8 mouse cellular contexts compared by ENCODE assay signal in the genomic region with DNA sequence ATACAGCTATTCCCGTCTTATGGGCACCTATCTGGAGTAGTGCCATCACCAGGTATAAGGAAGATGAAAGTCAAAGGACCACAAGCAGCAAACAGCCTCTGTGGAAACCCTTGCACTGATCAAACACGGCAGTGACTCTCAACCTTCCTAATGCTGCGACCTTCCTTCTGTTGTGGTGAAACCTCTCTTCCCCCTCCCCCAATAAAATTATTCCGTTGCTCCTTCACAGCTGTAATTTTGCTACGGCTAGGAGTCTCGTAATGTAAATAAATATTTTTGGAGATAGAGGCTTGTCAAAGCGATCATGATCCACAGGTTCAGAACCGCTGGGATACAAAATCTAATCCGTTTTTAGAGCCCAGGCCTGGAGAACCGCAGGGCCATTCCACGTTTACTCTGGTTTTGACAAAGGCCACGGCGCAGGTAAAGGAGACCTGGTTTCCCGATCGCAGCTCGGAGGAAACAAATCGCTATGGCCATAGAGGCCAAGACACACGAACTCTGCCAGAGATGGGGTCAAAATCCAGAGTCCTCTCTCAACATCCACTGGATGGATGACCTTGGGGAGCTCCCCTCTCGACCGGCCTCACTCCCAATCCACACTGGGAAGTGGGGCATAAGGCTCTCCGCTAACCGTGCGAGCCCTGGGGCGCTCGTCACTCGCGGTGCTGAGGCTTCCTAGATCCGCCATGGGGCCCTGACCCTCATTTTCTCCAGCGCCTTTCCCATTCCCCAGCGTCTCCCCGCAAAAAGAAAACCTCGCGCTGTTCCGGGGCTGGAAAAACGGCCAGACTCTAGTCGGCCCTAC. TPM values are rescaled to one million over a fixed set of nuclear protein-coding genes. Genes with fewer than 3 reads are reported as not detected.
DNase-seq lines count a peak whose midpoint lies in the region; ATAC-seq lines count a peak whose summit lies in the region.

No protein-coding gene starts in this region.

- H3K27me3 ChIP-seq in kidney, embryonic 14.5 days (ENCODE audit: control insufficient read depth, insufficient read depth, low read length): no peaks in the 10 kb centered on the region
- no peaks in the 10 kb centered on the region for H3K27me3 ChIP-seq in midbrain, embryonic 11.5 days (ENCODE audit: control insufficient read depth, insufficient read depth, low read length)

- H3K27ac ChIP-seq in kidney, embryonic 14.5 days (ENCODE audit: low read depth, low read length): peak overlapping the region; percentile 75
- H3K27ac ChIP-seq in midbrain, embryonic 11.5 days (ENCODE audit: low read depth, low read length): peak overlapping the region; percentile 12; the same call in 1 of the 2 replicates

- peaks cover 10% of the 10 kb centered on the region for H3K4me1 ChIP-seq in kidney, embryonic 14.5 days (ENCODE audit: control insufficient read depth, insufficient read depth, low read length)
- H3K4me1 ChIP-seq in midbrain, embryonic 11.5 days (ENCODE audit: control insufficient read depth, insufficient read depth, low read length): peaks cover 9% of the 10 kb centered on the region

- H3K9me3 ChIP-seq in kidney, embryonic 14.5 days (ENCODE audit: control insufficient read depth, low read length): no peaks in the 10 kb centered on the region
- H3K9me3 ChIP-seq in midbrain, embryonic 11.5 days (ENCODE audit: control insufficient read depth, low read length): no peaks in the 10 kb centered on the region

- peaks cover 37% of the 10 kb centered on the region for H3K36me3 ChIP-seq in kidney, embryonic 14.5 days (ENCODE audit: control insufficient read depth, insufficient read depth, low read length)
- H3K36me3 ChIP-seq in midbrain, embryonic 11.5 days (ENCODE audit: control insufficient read depth, insufficient read depth, low read length): no peaks in the 10 kb centered on the region

- ATAC-seq in erythroid progenitor cell, adult 5-6 weeks (replicated peaks; ENCODE audit: low FRiP score, poor library complexity, severe bottlenecking): peak; percentile 68
- peak; percentile 77 for ATAC-seq in kidney, embryonic 14.5 days (ENCODE audit: low FRiP score, low TSS enrichment)
- ATAC-seq in midbrain, embryonic 11.5 days (ENCODE audit: low FRiP score): peak; percentile 77

- peak; percentile 23 for DNase-seq in gastrocnemius, postnatal 14 days
- DNase-seq in gastrocnemius, postnatal 36 days: no peak
- peak; percentile 6 to 49 for DNase-seq in urinary bladder, adult 18-20 months (ENCODE audit: low spot score in 2 of 2)
- DNase-seq in urinary bladder, postnatal 4 days (ENCODE audit: low spot score in 2 of 2): no peak
- DNase-seq in midbrain, embryonic 11.5 days (ENCODE audit: low spot score, missing footprints): no peak
- no peak for DNase-seq in thymus, postnatal 14 days

- H3K4me3 ChIP-seq in kidney, embryonic 14.5 days (ENCODE audit: low read length): peak overlapping the region; percentile 79
- peak overlapping the region; percentile 89 for H3K4me3 ChIP-seq in midbrain, embryonic 11.5 days (ENCODE audit: low read depth, low read length)

- WGBS in kidney, embryonic 14.5 days: 2% methylated on average over 36 of the region's 36 CpGs
- 4% methylated on average over 36 of the region's 36 CpGs for WGBS in midbrain, embryonic 11.5 days

- intact Hi-C loops in gastrocnemius, postnatal 14 days (cut with DNase I; ENCODE audit: low total_unique reads): no loop called here
- intact Hi-C loops in gastrocnemius, postnatal 36 days (cut with DNase I): no loop called here

- H3K4me2 ChIP-seq in kidney, embryonic 14.5 days (replicated peaks; ENCODE audit: low read depth, low read length): peak overlapping the region; percentile 53
- H3K4me2 ChIP-seq in midbrain, embryonic 11.5 days: peak overlapping the region; percentile 84

- peak overlapping the region; percentile 86 for H3K9ac ChIP-seq in kidney, embryonic 14.5 days (ENCODE audit: low read depth, low read length)
- peak overlapping the region; percentile 93 for H3K9ac ChIP-seq in midbrain, embryonic 11.5 days (ENCODE audit: low read length)

RNA-seq across cellular contexts. Expression of a gene that starts 0.5 kb away (rescaled TPM):
- total RNA-seq in gastrocnemius, postnatal 14 days (2021): 1,000 to 10,000 TPM; 1,075 to 1,222 TPM
- total RNA-seq in gastrocnemius, postnatal 36 days (2021): 1,000 to 10,000 TPM; 1,041 to 1,197 TPM
- total RNA-seq in erythroid progenitor cell, adult 5-6 weeks (2015; ENCODE audit: low replicate concordance): 215 and 274 TPM in 2 replicates
- 74.4 and 133 TPM in 2 replicates for total RNA-seq in erythroid progenitor cell, adult 5-6 weeks (2017; ENCODE audit: low replicate concordance)
- 1,126 and 1,715 TPM in 2 replicates for polyA plus RNA-seq in kidney, embryonic 14.5 days (2014; fragmentation: Nextera tagmentation; extraction: Ambion mirVana)
- 1,071 and 1,179 TPM in 2 replicates for polyA plus RNA-seq in midbrain, embryonic 11.5 days (2014; fragmentation: Nextera tagmentation; extraction: Ambion mirVana)

RNA-seq across cellular contexts. Expression of a gene that starts 0.6 kb away (rescaled TPM):
- 1 to 10 TPM; 6.8 to 8.3 TPM for total RNA-seq in gastrocnemius, postnatal 14 days (2021)
- total RNA-seq in gastrocnemius, postnatal 36 days (2021): 1 to 10 TPM; 6.4 to 8.0 TPM
- 1.4 and 3.4 TPM in 2 replicates for total RNA-seq in erythroid progenitor cell, adult 5-6 weeks (2015; ENCODE audit: low replicate concordance)
- 1.8 and 5.0 TPM in 2 replicates for total RNA-seq in erythroid progenitor cell, adult 5-6 weeks (2017; ENCODE audit: low replicate concordance)
- 9.9 and 11.1 TPM in 2 replicates for polyA plus RNA-seq in kidney, embryonic 14.5 days (2014; fragmentation: Nextera tagmentation; extraction: Ambion mirVana)
- polyA plus RNA-seq in midbrain, embryonic 11.5 days (2014; fragmentation: Nextera tagmentation; extraction: Ambion mirVana): 9.1 and 9.7 TPM in 2 replicates

RNA-seq across cellular contexts. Expression of a gene that starts 22.4 kb away (rescaled TPM):
- total RNA-seq in gastrocnemius, postnatal 14 days (2021): 1 to 10 TPM; 2.5 to 2.7 TPM
- total RNA-seq in gastrocnemius, postnatal 36 days (2021): 1 to 10 TPM; 2.1 to 2.8 TPM
- total RNA-seq in erythroid progenitor cell, adult 5-6 weeks (2015; ENCODE audit: low replicate concordance): 19.5 and 19.7 TPM in 2 replicates
- total RNA-seq in erythroid progenitor cell, adult 5-6 weeks (2017; ENCODE audit: low replicate concordance): 26.1 and 28.5 TPM in 2 replicates
- 9.6 and 10.6 TPM in 2 replicates for polyA plus RNA-seq in kidney, embryonic 14.5 days (2014; fragmentation: Nextera tagmentation; extraction: Ambion mirVana)
- 10.9 and 12.1 TPM in 2 replicates for polyA plus RNA-seq in midbrain, embryonic 11.5 days (2014; fragmentation: Nextera tagmentation; extraction: Ambion mirVana)

RNA-seq across cellular contexts. Expression of a gene that starts 39.2 kb away (rescaled TPM):
- 1 to 10 TPM; 2.4 to 3.1 TPM for total RNA-seq in gastrocnemius, postnatal 14 days (2021)
- total RNA-seq in gastrocnemius, postnatal 36 days (2021): 1 to 10 TPM; 3.4 to 4.1 TPM
- total RNA-seq in erythroid progenitor cell, adult 5-6 weeks (2015; ENCODE audit: low replicate concordance): 6.7 and 8.6 TPM in 2 replicates
- 0.61 and 1.4 TPM in 2 replicates for total RNA-seq in erythroid progenitor cell, adult 5-6 weeks (2017; ENCODE audit: low replicate concordance)
- 36.4 and 37.1 TPM in 2 replicates for polyA plus RNA-seq in kidney, embryonic 14.5 days (2014; fragmentation: Nextera tagmentation; extraction: Ambion mirVana)
- polyA plus RNA-seq in midbrain, embryonic 11.5 days (2014; fragmentation: Nextera tagmentation; extraction: Ambion mirVana): 33.7 and 34.3 TPM in 2 replicates

RNA-seq across cellular contexts. Expression of a gene that starts 48.2 kb away (rescaled TPM):
- total RNA-seq in gastrocnemius, postnatal 14 days (2021): 1 to 10 TPM; 2.4 to 3.2 TPM
- 1 to 10 TPM; 1.4 to 2.4 TPM for total RNA-seq in gastrocnemius, postnatal 36 days (2021)
- total RNA-seq in erythroid progenitor cell, adult 5-6 weeks (2015; ENCODE audit: low replicate concordance): 1.7 and 4.0 TPM in 2 replicates
- total RNA-seq in erythroid progenitor cell, adult 5-6 weeks (2017; ENCODE audit: low replicate concordance): 0.83 and 1.0 TPM in 2 replicates
- 1.9 and 3.8 TPM in 2 replicates for polyA plus RNA-seq in kidney, embryonic 14.5 days (2014; fragmentation: Nextera tagmentation; extraction: Ambion mirVana)
- 0.37 and 0.90 TPM in 2 replicates for polyA plus RNA-seq in midbrain, embryonic 11.5 days (2014; fragmentation: Nextera tagmentation; extraction: Ambion mirVana)

Comparison
In these comparisons a context has a peak if more than half of its experiments do, and no peak if none do; other contexts are left out.
1. DNase-seq: peak in gastrocnemius, postnatal 14 days (single experiment) and urinary bladder, adult 18-20 months (2 of 2); none in gastrocnemius, postnatal 36 days (0 of 2), urinary bladder, postnatal 4 days (0 of 2), midbrain, embryonic 11.5 days (single experiment) and thymus, postnatal 14 days (single experiment).
2. RNA of a gene that starts 22.4 kb away (total RNA-seq): 19.5 to 28.5 TPM in erythroid progenitor cell, adult 5-6 weeks; 2.1 to 2.8 TPM in gastrocnemius, postnatal 36 days and 2.5 to 2.7 TPM in gastrocnemius, postnatal 14 days; every median in the first group is over 4 times any median in the second.
3. Peak in every context shown above with its lines, with median percentiles within 50 percentile points of each other: ATAC-seq.